Mouse (Mus musculus) thymus, adult 2 months (tissue): Measurements from ENCODE around the gene Slco4a1.

Experiments used
- CTCF ChIP-seq: fragments of 200-500 bp; IDR thresholded peaks from 2 replicates; pipeline ENCODE4 v1.5.1; 2012; ENCODE audit warnings: mild to moderate bottlenecking, control low read depth, low read length, moderate library complexity, borderline replicate concordance; ENCODE audit not compliant: control insufficient read depth, poor library complexity, insufficient read depth; ENCODE audit errors: extremely low read depth
- POLR2A ChIP-seq: fragments of 200-500 bp; IDR thresholded peaks from 2 replicates; pipeline ENCODE4 v1.6.1; 2012; ENCODE audit warnings: mild to moderate bottlenecking, low read length, control low read depth, moderate library complexity; ENCODE audit not compliant: control insufficient read depth, poor library complexity, insufficient read depth; ENCODE audit errors: extremely low read depth

GRCm38 (mm10) chr2:180510867-180511266 is 54.8 kb downstream of the Slco4a1 start:
- TF ChIP-seq POLR2A (no peak), CTCF (no peak)
